Mouse (Mus musculus) G1E (cell line): ENCODE results near the gene Wdr95. TPM values are rescaled to one million over a fixed set of nuclear protein-coding genes. Genes with fewer than 3 reads are reported as not detected.
A peak's percentile ranks its signal among the peaks of the same experiment; 100 is the strongest.

Experiments used
- ATAC-seq: 2 replicates; pipeline ENCODE4 v1.8.0; 2016; ENCODE audit warnings: mild to moderate bottlenecking; ENCODE audit not compliant: insufficient number of reproducible peaks, poor library complexity, low FRiP score, severe bottlenecking; ENCODE audit errors: extremely low read depth
- DNase-seq: peaks from one replicate; pipeline ENCODE4 v3.0.0; 2012; ENCODE audit warnings: low spot score
- H3K27me3 ChIP-seq: 2 replicates; pipeline ENCODE4 v1.6.1; 2012; ENCODE audit warnings: mild to moderate bottlenecking, low read length, inconsistent platforms; ENCODE audit not compliant: insufficient read depth
- H3K36me3 ChIP-seq: replicated peaks from 2 replicates; pipeline ENCODE3; 2012; ENCODE audit warnings: mild to moderate bottlenecking, inconsistent platforms
- H3K4me1 ChIP-seq: 2 replicates; pipeline ENCODE4 v1.6.1; 2012; ENCODE audit warnings: low read depth, low read length, inconsistent platforms, mixed read lengths; ENCODE audit not compliant: insufficient read depth
- H3K4me3 ChIP-seq: 2 replicates; pipeline ENCODE4 v1.5.1; 2012; ENCODE audit warnings: low read depth, mild to moderate bottlenecking, inconsistent platforms, low read length, moderate library complexity, mixed read lengths
- H3K9me3 ChIP-seq: replicated peaks from 2 replicates; pipeline ENCODE4 v1.6.1; 2012; ENCODE audit warnings: inconsistent platforms
- CTCF ChIP-seq: IDR thresholded peaks from 2 replicates; pipeline ENCODE4 v1.5.1; 2012; ENCODE audit warnings: low read depth, low read length, inconsistent platforms, mixed read lengths
- GATA1 ChIP-seq: IDR thresholded peaks from 2 replicates; pipeline ENCODE4 v1.6.1; 2012; ENCODE audit warnings: borderline replicate concordance, low read length, inconsistent platforms, mixed read lengths
- GATA2 ChIP-seq: IDR thresholded peaks from 2 replicates; pipeline ENCODE4 v1.6.1; 2012; ENCODE audit warnings: low read depth, low read length, inconsistent platforms, borderline replicate concordance
- POLR2AphosphoS5 ChIP-seq: IDR thresholded peaks from 2 replicates; pipeline ENCODE4 v1.6.1; 2012; ENCODE audit warnings: low read depth, low read length, inconsistent platforms; ENCODE audit not compliant: insufficient replicate concordance
- TAL1 ChIP-seq: conservative IDR thresholded peaks from 2 replicates; pipeline ENCODE4 v1.6.1; 2012; ENCODE audit warnings: low read depth, low read length, inconsistent platforms, mixed read lengths
- polyA plus RNA-seq: library from polyadenylated mRNA; stranded (reverse); fragments of >175 nt; gene quantifications from 2 replicates; pipeline ENCODE4 v1.2.3, GENCODE M21; 2012
- total RNA-seq, 2 experiments: library from RNA; stranded (forward) in 1 of 2; stranded (reverse) in 1 of 2; fragments of 200-1000 nt in 1 of 2; fragments of >200 nt in 1 of 2; fragmentation: Nextera tagmentation in 1 of 2; gene quantifications; 2 replicates each; pipeline ENCODE4 v1.2.3; 2014 to 2017

The Wdr95 gene
- total and polyA plus RNA-seq, 3 experiments: not detected

- Histone ChIP-seq H3K4me3 (peak overlapping the region; percentile 51; the same call in 1 of the 2 replicates), H3K4me1 (peaks cover 55% of the 10 kb centered on the region), H3K27me3 (no peaks in the 10 kb centered on the region), H3K36me3 (peaks cover 16% of the 10 kb centered on the region), H3K9me3 (0 out of 2 replicates have a peak, but pooled peaks cover 7% of the 10 kb centered on the region)
- TF ChIP-seq CTCF (no peak), TAL1 (peak; percentile 56; the same call in 1 of the 2 replicates), GATA1 (no peak)
- DNase-seq: peak; percentile 70
- peak; percentile 77 for ATAC-seq
Measured at GRCm38 (mm10) chr5:149648895-149649406, 120.5 kb downstream of the Wdr95 start.

GRCm38 (mm10) chr5:149649499-149650178 lies 121.2 kb downstream of the Wdr95 start:
- Histone ChIP-seq H3K27me3 (no peaks in the 10 kb centered on the region), H3K4me3 (peak overlapping the region; percentile 60; the same call in 1 of the 2 replicates), H3K36me3 (peaks cover 12% of the 10 kb centered on the region), H3K4me1 (peaks cover 52% of the 10 kb centered on the region), H3K9me3 (0 out of 2 replicates have a peak, but pooled peaks cover 10% of the 10 kb centered on the region)
- no peak for TF ChIP-seq TAL1
- TF ChIP-seq POLR2AphosphoS5: no peak
- no peak for TF ChIP-seq GATA1
- no peak for TF ChIP-seq GATA2
- no peak for TF ChIP-seq CTCF
- ATAC-seq (peak; percentile 17), DNase-seq (no peak)

GRCm38 (mm10) chr5:149650179-149650553 lies 121.7 kb downstream of the Wdr95 start:
- H3K27me3 ChIP-seq: no peaks in the 10 kb centered on the region
- TF ChIP-seq CTCF (no peak), GATA2 (no peak), GATA1 (no peak), TAL1 (no peak), POLR2AphosphoS5 (no peak)
- peaks cover 50% of the 10 kb centered on the region for H3K4me1 ChIP-seq
- peak overlapping the region; percentile 60; the same call in 1 of the 2 replicates for H3K4me3 ChIP-seq
- 0 out of 2 replicates have a peak, but pooled peaks cover 10% of the 10 kb centered on the region for H3K9me3 ChIP-seq
- H3K36me3 ChIP-seq: peaks cover 9% of the 10 kb centered on the region
- ATAC-seq (no peak), DNase-seq (peak; percentile 24)

GRCm38 (mm10) chr5:149655636-149656035 lies 127.2 kb downstream of the Wdr95 start:
- Histone ChIP-seq H3K4me3 (no peak overlapping the region), H3K9me3 (0 out of 2 replicates have a peak, but pooled peaks cover 10% of the 10 kb centered on the region), H3K36me3 (no peaks in the 10 kb centered on the region), H3K27me3 (no peaks in the 10 kb centered on the region), H3K4me1 (peaks cover 13% of the 10 kb centered on the region; the same call in 1 of the 2 replicates)
- no peak for ATAC-seq
- no peak for DNase-seq
- TF ChIP-seq GATA2: no peak
- no peak for TF ChIP-seq TAL1
- no peak for TF ChIP-seq GATA1
- no peak for TF ChIP-seq POLR2AphosphoS5
- TF ChIP-seq CTCF: no peak

- Histone ChIP-seq H3K4me3 (no peak overlapping the region), H3K4me1 (peaks cover 9% of the 10 kb centered on the region; the same call in 1 of the 2 replicates), H3K27me3 (no peaks in the 10 kb centered on the region), H3K36me3 (no peaks in the 10 kb centered on the region), H3K9me3 (peaks cover 9% of the 10 kb centered on the region)
- DNase-seq (no peak), ATAC-seq (no peak)
- no peak for TF ChIP-seq TAL1
- TF ChIP-seq GATA2: no peak
- TF ChIP-seq GATA1: no peak
- no peak for TF ChIP-seq POLR2AphosphoS5
- no peak for TF ChIP-seq CTCF
Measured at GRCm38 (mm10) chr5:149658022-149658421, 129.5 kb downstream of the Wdr95 start.

GRCm38 (mm10) chr5:149658741-149659413 lies 130.4 kb downstream of the Wdr95 start:
- DNase-seq (no peak), ATAC-seq (no peak)
- TF ChIP-seq POLR2AphosphoS5 (no peak), GATA1 (no peak), GATA2 (no peak), TAL1 (no peak), CTCF (no peak)
- no peak overlapping the region for H3K4me3 ChIP-seq
- H3K4me1 ChIP-seq: peaks cover 9% of the 10 kb centered on the region; the same call in 1 of the 2 replicates
- H3K27me3 ChIP-seq: 0 out of 2 replicates have a peak, but pooled peaks cover 2% of the 10 kb centered on the region
- H3K9me3 ChIP-seq: peaks cover 8% of the 10 kb centered on the region
- H3K36me3 ChIP-seq: no peaks in the 10 kb centered on the region
